Mouse (Mus musculus): ENCODE results near the gene Fam177a. TPM values are rescaled to one million over a fixed set of nuclear protein-coding genes. Genes with fewer than 3 reads are reported as not detected.

The Fam177a gene
- polyA plus RNA-seq (2014; fragmentation: Illumina TruSeq; extraction: RNeasy Lipid Tissue Mini Kit (QIAGEN cat#74804); ENCODE audit: low read depth, low replicate concordance) = not detected

DNA sequence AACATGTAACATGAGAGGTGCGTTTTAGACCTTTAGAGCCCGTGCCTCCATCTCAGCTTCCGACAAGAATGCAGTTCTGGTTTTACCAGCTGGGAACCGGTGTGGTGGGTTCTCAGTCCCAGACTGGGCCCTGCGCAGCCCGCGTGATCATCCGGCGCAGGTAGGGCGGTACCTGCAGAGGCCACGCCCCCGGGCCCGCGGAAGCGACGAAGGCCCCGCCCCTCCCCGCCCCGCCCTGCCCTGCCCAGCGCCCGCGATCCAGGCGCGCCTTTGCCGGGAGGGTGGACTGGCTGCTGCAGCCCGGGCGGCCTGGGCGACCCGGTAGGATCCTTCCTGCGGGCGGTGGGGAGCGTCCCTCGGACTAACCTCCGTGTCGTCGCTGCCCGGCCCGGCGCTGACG lies at the start of gene Fam177a:
TSS of gene Fam177a (plus strand) at position 228 of the 400 bp plus-strand sequence.

DNA sequence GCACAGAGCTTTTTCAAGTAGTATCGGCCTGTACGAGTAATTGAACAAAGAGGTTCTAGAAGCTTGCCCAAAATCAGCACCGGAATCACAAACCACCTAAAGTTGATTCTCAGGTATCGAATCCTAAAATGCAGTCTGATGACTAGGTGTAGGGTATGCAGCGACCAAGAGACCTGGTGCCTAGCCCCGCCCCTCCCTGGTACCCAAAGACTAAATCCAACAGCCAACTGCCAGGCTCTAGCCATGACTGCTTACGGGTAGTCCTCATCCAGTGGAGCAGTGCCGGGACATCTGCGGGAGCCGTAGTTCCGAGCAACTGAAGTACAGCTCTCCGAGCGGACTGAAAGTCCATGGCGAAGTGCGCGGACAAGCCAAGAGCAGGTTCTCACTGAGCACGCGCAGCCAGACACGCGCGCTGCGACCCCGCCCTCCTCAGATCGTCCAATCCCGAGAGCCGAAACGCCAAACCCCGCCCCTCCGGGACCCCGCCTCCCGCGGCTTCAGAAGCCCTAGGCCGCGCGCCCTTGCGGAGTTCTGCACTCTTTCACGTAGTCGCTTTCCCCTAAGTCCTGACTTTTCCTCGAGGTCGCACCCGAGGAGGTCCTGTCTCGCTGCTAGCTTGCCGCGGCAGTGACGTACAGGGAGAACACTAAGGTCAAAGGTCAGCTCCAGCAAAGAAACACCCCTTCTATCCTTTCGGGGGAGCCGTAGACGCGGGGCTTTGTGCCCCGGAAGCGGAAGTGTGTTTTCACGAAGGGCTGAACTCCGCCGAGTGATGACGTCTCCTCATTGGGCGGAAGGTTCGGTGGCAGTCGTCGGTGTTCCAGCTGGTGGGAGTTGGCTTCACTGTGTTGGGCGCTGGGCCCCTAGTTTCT lies 44.3 kb upstream of the Fam177a start, which contains the start of the genes 2700097O09Rik and Srp54a:
TSS of gene 2700097O09Rik (minus strand) at position 385 of the 875 bp plus-strand sequence.
TSS of gene Srp54a (plus strand) at position 537 of the 875 bp plus-strand sequence.

GRCm38 (mm10) chr12:55154559-55155448 lies 30.5 kb downstream of the Fam177a start, which contains the start of gene Srp54b:
Gene Srp54b, plus strand, starts transcription at chr12:55155104.

Other genes with a start within 250 kb of the Fam177a start
- gene Gm20403, start 137.9 kb upstream of the Fam177a start, polyA plus RNA-seq (2014; fragmentation: Illumina TruSeq; extraction: RNeasy Lipid Tissue Mini Kit (QIAGEN cat#74804); ENCODE audit: low read depth, low replicate concordance) = not detected
- gene Baz1a, start 110.1 kb upstream of the Fam177a start, polyA plus RNA-seq (2014; fragmentation: Illumina TruSeq; extraction: RNeasy Lipid Tissue Mini Kit (QIAGEN cat#74804); ENCODE audit: low read depth, low replicate concordance) = 17.9 TPM
- gene 2700097O09Rik, start 44.4 kb upstream of the Fam177a start, polyA plus RNA-seq (2014; fragmentation: Illumina TruSeq; extraction: RNeasy Lipid Tissue Mini Kit (QIAGEN cat#74804); ENCODE audit: low read depth, low replicate concordance) = 20.8 TPM
- gene Srp54a, start 44.2 kb upstream of the Fam177a start, polyA plus RNA-seq (2014; fragmentation: Illumina TruSeq; extraction: RNeasy Lipid Tissue Mini Kit (QIAGEN cat#74804); ENCODE audit: low read depth, low replicate concordance) = 1,646 TPM
- gene Srp54b, start 30.6 kb downstream of the Fam177a start, polyA plus RNA-seq (2014; fragmentation: Illumina TruSeq; extraction: RNeasy Lipid Tissue Mini Kit (QIAGEN cat#74804); ENCODE audit: low read depth, low replicate concordance) = 13.2 TPM
- gene 1700047I17Rik2, start 75.1 kb downstream of the Fam177a start, polyA plus RNA-seq (2014; fragmentation: Illumina TruSeq; extraction: RNeasy Lipid Tissue Mini Kit (QIAGEN cat#74804); ENCODE audit: low read depth, low replicate concordance) = 36.3 TPM
- gene Srp54c, start 105.7 kb downstream of the Fam177a start, polyA plus RNA-seq (2014; fragmentation: Illumina TruSeq; extraction: RNeasy Lipid Tissue Mini Kit (QIAGEN cat#74804); ENCODE audit: low read depth, low replicate concordance) = 466 TPM
- 39.3 TPM for gene 1110008L16Rik, start 175.1 kb downstream of the Fam177a start, polyA plus RNA-seq (2014; fragmentation: Illumina TruSeq; extraction: RNeasy Lipid Tissue Mini Kit (QIAGEN cat#74804); ENCODE audit: low read depth, low replicate concordance)
- gene Ppp2r3c, start 178.5 kb downstream of the Fam177a start, polyA plus RNA-seq (2014; fragmentation: Illumina TruSeq; extraction: RNeasy Lipid Tissue Mini Kit (QIAGEN cat#74804); ENCODE audit: low read depth, low replicate concordance) = 40.1 TPM